Mouse (Mus musculus): ENCODE results near the gene Bcl2. TPM values are rescaled to one million over a fixed set of nuclear protein-coding genes. Genes with fewer than 3 reads are reported as not detected.

The Bcl2 gene
- total and polyA plus RNA-seq, 2 experiments from 2014 or later: 9.8 to 13.1 TPM

DNA sequence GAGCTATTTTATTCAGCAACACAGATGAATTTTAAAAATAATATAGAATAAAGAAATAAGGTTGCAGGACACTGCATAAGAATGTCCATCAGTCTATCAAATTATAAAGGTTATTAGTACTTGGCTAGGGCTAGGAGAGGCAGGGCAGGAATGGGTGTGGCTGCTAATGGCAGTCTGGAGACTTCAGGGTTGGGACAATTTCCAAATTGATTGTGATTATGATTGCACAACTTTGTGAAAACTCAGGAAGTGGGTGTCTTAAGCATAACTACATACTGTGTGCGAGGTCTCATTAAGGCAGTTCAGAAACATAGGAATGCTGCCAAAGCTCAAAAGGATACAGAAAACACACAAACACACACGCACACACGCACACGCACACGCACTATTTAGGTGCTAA is 37.9 kb upstream of the Bcl2 start:
- no peaks in the 10 kb centered on the region for H3K4me1 ChIP-seq (ENCODE audit: insufficient read depth, low read length)
- H3K27ac ChIP-seq: no peak overlapping the region
- H3K9me3 ChIP-seq (ENCODE audit: low read length): no peaks in the 10 kb centered on the region
- no peak for ATAC-seq
- DNase-seq (ENCODE audit: low spot score): no peak
- no peaks in the 10 kb centered on the region for H3K27me3 ChIP-seq (ENCODE audit: insufficient read depth, low read length)
- WGBS: 95% methylated on average over 5 of the region's 5 CpGs
- H3K4me2 ChIP-seq (ENCODE audit: low read depth, low read length): no peak overlapping the region
- no peak overlapping the region for H3K4me3 ChIP-seq (ENCODE audit: low read length)
- H3K9ac ChIP-seq (replicated peaks; ENCODE audit: low read length): no peak overlapping the region
- peaks cover 11% of the 10 kb centered on the region; the same call in 1 of the 2 replicates for H3K36me3 ChIP-seq (ENCODE audit: insufficient read depth, low read length)
- no peak for TF ChIP-seq CTCF (IDR thresholded peaks at IDR 0.05; ENCODE audit: low read depth)

GRCm38 (mm10) chr1:106750656-106751055 is 36.6 kb upstream of the Bcl2 start:
- Histone ChIP-seq H3K9me3 (ENCODE audit: low read length) (no peaks in the 10 kb centered on the region), H3K4me2 (ENCODE audit: low read depth, low read length) (no peak overlapping the region), H3K9ac (replicated peaks; ENCODE audit: low read length) (no peak overlapping the region), H3K4me1 (ENCODE audit: insufficient read depth, low read length) (no peaks in the 10 kb centered on the region), H3K27ac (no peak overlapping the region), H3K4me3 (ENCODE audit: low read length) (no peak overlapping the region), H3K27me3 (ENCODE audit: insufficient read depth, low read length) (no peaks in the 10 kb centered on the region), H3K36me3 (ENCODE audit: insufficient read depth, low read length) (peaks cover 21% of the 10 kb centered on the region; the same call in 1 of the 2 replicates)
- ATAC-seq: no peak
- WGBS: 50% methylated on average over 1 of the region's 1 CpGs
- no peak for DNase-seq (ENCODE audit: low spot score)
- no peak for TF ChIP-seq CTCF (IDR thresholded peaks at IDR 0.05; ENCODE audit: low read depth)

GRCm38 (mm10) chr1:106748555-106749315 is 34.7 kb upstream of the Bcl2 start:
- Histone ChIP-seq H3K4me1 (ENCODE audit: insufficient read depth, low read length) (no peaks in the 10 kb centered on the region), H3K9me3 (ENCODE audit: low read length) (no peaks in the 10 kb centered on the region), H3K9ac (replicated peaks; ENCODE audit: low read length) (no peak overlapping the region), H3K4me3 (ENCODE audit: low read length) (no peak overlapping the region), H3K27ac (no peak overlapping the region), H3K4me2 (ENCODE audit: low read depth, low read length) (no peak overlapping the region), H3K27me3 (ENCODE audit: insufficient read depth, low read length) (no peaks in the 10 kb centered on the region), H3K36me3 (ENCODE audit: insufficient read depth, low read length) (peaks cover 21% of the 10 kb centered on the region; the same call in 1 of the 2 replicates)
- no peak for DNase-seq (ENCODE audit: low spot score)
- no peak for TF ChIP-seq CTCF (IDR thresholded peaks at IDR 0.05; ENCODE audit: low read depth)
- WGBS: 91% methylated on average over 6 of the region's 6 CpGs
- no peak for ATAC-seq

DNA sequence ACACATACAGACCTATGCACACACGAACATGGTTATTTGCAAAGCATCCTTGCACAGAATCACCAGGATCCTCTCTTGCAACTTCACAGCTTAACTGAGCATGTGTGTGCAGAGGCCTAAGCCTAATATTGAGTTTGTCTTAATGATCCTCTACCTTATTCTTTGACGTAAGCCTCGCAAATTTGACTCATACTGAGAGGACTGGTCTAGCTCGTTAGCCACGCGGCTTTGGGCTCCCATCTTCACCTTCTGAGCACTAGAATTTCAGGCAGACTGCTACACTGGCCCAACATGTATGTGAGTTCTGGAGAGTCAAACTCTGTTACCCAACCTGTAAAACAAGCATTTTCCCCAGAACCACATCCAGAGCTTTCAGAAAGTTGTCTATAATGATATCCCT is 28.9 kb upstream of the Bcl2 start:
- ATAC-seq (no peak), DNase-seq (ENCODE audit: low spot score) (no peak)
- Histone ChIP-seq H3K27me3 (ENCODE audit: insufficient read depth, low read length) (no peaks in the 10 kb centered on the region), H3K9ac (replicated peaks; ENCODE audit: low read length) (no peak overlapping the region), H3K4me1 (ENCODE audit: insufficient read depth, low read length) (no peaks in the 10 kb centered on the region), H3K36me3 (ENCODE audit: insufficient read depth, low read length) (peaks cover 25% of the 10 kb centered on the region; the same call in 1 of the 2 replicates), H3K4me3 (ENCODE audit: low read length) (no peak overlapping the region), H3K27ac (no peak overlapping the region), H3K4me2 (ENCODE audit: low read depth, low read length) (no peak overlapping the region), H3K9me3 (ENCODE audit: low read length) (no peaks in the 10 kb centered on the region)
- TF ChIP-seq CTCF (IDR thresholded peaks at IDR 0.05; ENCODE audit: low read depth): no peak
- WGBS: 93% methylated on average over 6 of the region's 6 CpGs

GRCm38 (mm10) chr1:106740735-106741134 is 26.7 kb upstream of the Bcl2 start:
- H3K27ac ChIP-seq: no peak overlapping the region
- 97% methylated on average over 4 of the region's 4 CpGs for WGBS
- no peak overlapping the region for H3K9ac ChIP-seq (replicated peaks; ENCODE audit: low read length)
- no peak for ATAC-seq
- no peaks in the 10 kb centered on the region for H3K9me3 ChIP-seq (ENCODE audit: low read length)
- TF ChIP-seq CTCF (IDR thresholded peaks at IDR 0.05; ENCODE audit: low read depth): no peak
- H3K36me3 ChIP-seq (ENCODE audit: insufficient read depth, low read length): peaks cover 6% of the 10 kb centered on the region; the same call in 1 of the 2 replicates
- no peak for DNase-seq (ENCODE audit: low spot score)
- H3K4me2 ChIP-seq (ENCODE audit: low read depth, low read length): no peak overlapping the region
- no peaks in the 10 kb centered on the region for H3K27me3 ChIP-seq (ENCODE audit: insufficient read depth, low read length)
- no peak overlapping the region for H3K4me3 ChIP-seq (ENCODE audit: low read length)
- H3K4me1 ChIP-seq (ENCODE audit: insufficient read depth, low read length): no peaks in the 10 kb centered on the region

DNA sequence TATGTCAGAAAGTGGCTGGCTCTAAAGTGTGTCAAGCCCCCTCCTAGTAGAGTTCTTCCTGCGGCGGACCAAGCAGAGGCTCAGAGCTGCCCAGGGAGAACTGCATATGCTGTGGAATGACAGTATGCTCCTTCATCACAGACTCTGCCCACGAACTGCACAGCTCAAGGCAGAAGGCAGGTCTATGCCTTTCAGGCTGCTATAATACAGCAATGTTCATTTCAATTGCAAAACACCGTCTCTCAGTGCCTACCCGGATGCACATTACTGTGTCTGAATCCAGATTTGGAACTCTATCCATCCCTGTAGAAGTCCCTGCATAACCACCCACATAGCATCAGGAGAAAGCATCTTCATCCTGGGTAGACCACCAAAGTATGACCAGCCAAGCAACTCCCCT is 25.7 kb upstream of the Bcl2 start:
- TF ChIP-seq CTCF (IDR thresholded peaks at IDR 0.05; ENCODE audit: low read depth): no peak
- peaks cover 6% of the 10 kb centered on the region; the same call in 1 of the 2 replicates for H3K36me3 ChIP-seq (ENCODE audit: insufficient read depth, low read length)
- 92% methylated on average over 5 of the region's 5 CpGs for WGBS
- H3K4me3 ChIP-seq (ENCODE audit: low read length): no peak overlapping the region
- H3K4me1 ChIP-seq (ENCODE audit: insufficient read depth, low read length): no peaks in the 10 kb centered on the region
- no peaks in the 10 kb centered on the region for H3K9me3 ChIP-seq (ENCODE audit: low read length)
- H3K27me3 ChIP-seq (ENCODE audit: insufficient read depth, low read length): no peaks in the 10 kb centered on the region
- ATAC-seq (no peak), DNase-seq (ENCODE audit: low spot score) (no peak)
- H3K4me2 ChIP-seq (ENCODE audit: low read depth, low read length): no peak overlapping the region
- H3K27ac ChIP-seq: no peak overlapping the region
- H3K9ac ChIP-seq (replicated peaks; ENCODE audit: low read length): no peak overlapping the region

- H3K4me1 ChIP-seq (ENCODE audit: insufficient read depth, low read length): no peaks in the 10 kb centered on the region
- H3K27ac ChIP-seq: no peak overlapping the region
- peak; percentile 56 for TF ChIP-seq CTCF (IDR thresholded peaks at IDR 0.05; ENCODE audit: low read depth)
- H3K4me3 ChIP-seq (ENCODE audit: low read length): no peak overlapping the region
- no peaks in the 10 kb centered on the region for H3K9me3 ChIP-seq (ENCODE audit: low read length)
- H3K9ac ChIP-seq (replicated peaks; ENCODE audit: low read length): no peak overlapping the region
- DNase-seq (ENCODE audit: low spot score) (peak; percentile 18), ATAC-seq (no peak)
- no peaks in the 10 kb centered on the region for H3K27me3 ChIP-seq (ENCODE audit: insufficient read depth, low read length)
- no peak overlapping the region for H3K4me2 ChIP-seq (ENCODE audit: low read depth, low read length)
- H3K36me3 ChIP-seq (ENCODE audit: insufficient read depth, low read length): peaks cover 9% of the 10 kb centered on the region; the same call in 1 of the 2 replicates
- 90% methylated on average over 3 of the region's 3 CpGs for WGBS
Observed at GRCm38 (mm10) chr1:106738092-106738491, 24.0 kb upstream of the Bcl2 start.

All from hindbrain, postnatal 0 days (tissue).